Mouse (Mus musculus): ENCODE results near the gene Ptma. TPM values are rescaled to one million over a fixed set of nuclear protein-coding genes. Genes with fewer than 3 reads are reported as not detected.

The Ptma gene
- polyA plus RNA-seq, 1 experiment from 2014 or later: 1,165 TPM

DNA sequence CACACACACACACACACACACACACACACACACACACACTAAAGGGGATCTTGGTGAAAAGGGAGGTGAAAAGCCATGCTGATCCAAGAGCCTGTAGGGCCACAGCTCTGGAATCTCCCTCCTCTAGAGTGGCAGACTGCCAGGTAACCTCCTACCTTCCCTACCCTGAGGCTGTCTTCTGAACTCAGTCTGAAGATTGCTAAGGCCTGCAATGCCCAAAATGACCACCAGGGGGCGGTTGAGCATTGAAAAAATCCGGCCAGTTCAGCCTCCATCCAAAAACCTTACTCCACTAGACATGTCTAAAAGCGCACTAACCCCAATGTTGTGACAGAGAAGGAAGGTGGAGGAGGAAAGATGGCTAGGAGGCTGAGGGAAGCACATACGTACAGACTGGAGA lies 25.0 kb upstream of the Ptma start:
- ATAC-seq: peak; percentile 0; the same call in 1 of the 2 replicates
- Histone ChIP-seq H3K27ac (ENCODE audit: low read depth, low read length) (peak overlapping the region; percentile 66), H3K4me3 (ENCODE audit: low read length) (no peak overlapping the region), H3K27me3 (replicated peaks; ENCODE audit: control insufficient read depth, insufficient read depth, low read length) (no peaks in the 10 kb centered on the region), H3K9me3 (ENCODE audit: control insufficient read depth, low read length) (no peaks in the 10 kb centered on the region), H3K4me1 (ENCODE audit: control insufficient read depth, insufficient read depth, low read depth, low read length) (peaks cover 43% of the 10 kb centered on the region), H3K9ac (ENCODE audit: low read depth, low read length) (0 out of 2 replicates have a peak overlapping the region, but pooled peaks have one; percentile 11), H3K36me3 (ENCODE audit: control insufficient read depth, insufficient read depth, low read length) (no peaks in the 10 kb centered on the region), H3K4me2 (ENCODE audit: low read length) (peak overlapping the region; percentile 30)
- 0% methylated on average over 4 of the region's 4 CpGs for WGBS

GRCm38 (mm10) chr1:86502221-86503048 lies 24.1 kb upstream of the Ptma start:
- H3K27ac ChIP-seq (ENCODE audit: low read depth, low read length): peak overlapping the region; percentile 66
- H3K4me2 ChIP-seq (ENCODE audit: low read length): peak overlapping the region; percentile 30
- H3K4me1 ChIP-seq (ENCODE audit: control insufficient read depth, insufficient read depth, low read depth, low read length): peaks cover 46% of the 10 kb centered on the region
- no peak for ATAC-seq
- H3K36me3 ChIP-seq (ENCODE audit: control insufficient read depth, insufficient read depth, low read length): no peaks in the 10 kb centered on the region
- 23% methylated on average over 11 of the region's 17 CpGs for WGBS
- no peak overlapping the region for H3K4me3 ChIP-seq (ENCODE audit: low read length)
- H3K27me3 ChIP-seq (replicated peaks; ENCODE audit: control insufficient read depth, insufficient read depth, low read length): no peaks in the 10 kb centered on the region
- peak overlapping the region; percentile 21; the same call in 1 of the 2 replicates for H3K9ac ChIP-seq (ENCODE audit: low read depth, low read length)
- H3K9me3 ChIP-seq (ENCODE audit: control insufficient read depth, low read length): no peaks in the 10 kb centered on the region

GRCm38 (mm10) chr1:86503165-86503747 lies 23.3 kb upstream of the Ptma start:
- WGBS: 15% methylated on average over 16 of the region's 16 CpGs
- no peaks in the 10 kb centered on the region for H3K36me3 ChIP-seq (ENCODE audit: control insufficient read depth, insufficient read depth, low read length)
- H3K27ac ChIP-seq (ENCODE audit: low read depth, low read length): peak overlapping the region; percentile 89
- H3K27me3 ChIP-seq (replicated peaks; ENCODE audit: control insufficient read depth, insufficient read depth, low read length): no peaks in the 10 kb centered on the region
- peak overlapping the region; percentile 69 for H3K9ac ChIP-seq (ENCODE audit: low read depth, low read length)
- ATAC-seq: peak; percentile 1; the same call in 1 of the 2 replicates
- H3K4me3 ChIP-seq (ENCODE audit: low read length): peak overlapping the region; percentile 44
- peak overlapping the region; percentile 62 for H3K4me2 ChIP-seq (ENCODE audit: low read length)
- no peaks in the 10 kb centered on the region for H3K9me3 ChIP-seq (ENCODE audit: control insufficient read depth, low read length)
- H3K4me1 ChIP-seq (ENCODE audit: control insufficient read depth, insufficient read depth, low read depth, low read length): peaks cover 46% of the 10 kb centered on the region

DNA sequence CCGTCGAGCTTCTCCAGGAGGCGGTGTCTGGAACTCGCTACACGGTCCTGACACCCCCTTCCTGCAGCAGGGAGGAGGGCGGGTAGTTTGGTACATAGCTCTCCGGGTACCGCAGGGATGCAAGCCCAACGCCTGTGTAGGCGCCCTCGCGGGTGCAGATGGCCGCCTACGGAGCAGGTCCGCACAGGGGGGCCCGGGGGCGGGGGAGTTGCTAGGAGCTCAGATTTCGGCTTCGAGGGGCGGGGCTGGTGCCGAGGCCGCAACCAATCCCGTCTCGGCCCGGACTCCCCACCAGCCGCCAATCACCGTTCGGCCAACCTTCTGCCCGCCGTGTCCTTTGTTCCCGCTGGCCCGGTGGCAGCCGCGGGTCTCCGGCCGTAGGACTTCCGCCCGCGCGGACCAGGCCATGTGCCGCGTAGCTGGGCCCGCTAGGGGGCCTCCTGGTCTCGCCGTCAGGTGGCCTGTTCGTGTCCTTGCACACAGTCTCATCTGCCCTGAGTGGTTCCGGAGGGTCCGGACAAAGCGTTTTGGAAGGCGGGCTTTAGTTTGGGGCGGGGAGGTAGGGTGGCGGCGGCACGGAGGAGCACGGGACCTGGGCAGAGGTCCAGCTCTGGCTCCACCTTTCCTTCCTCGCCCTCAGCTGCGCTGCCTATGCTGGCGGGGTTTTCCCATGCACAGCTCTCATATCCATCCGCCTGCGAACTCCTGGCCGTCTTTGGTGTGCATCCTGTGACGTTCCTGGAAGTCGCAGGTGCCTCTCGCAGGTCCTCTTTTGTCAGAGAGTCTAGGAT lies 22.4 kb upstream of the Ptma start:
- Histone ChIP-seq H3K4me2 (ENCODE audit: low read length) (peak overlapping the region; percentile 62), H3K9ac (ENCODE audit: low read depth, low read length) (peak overlapping the region; percentile 69), H3K4me1 (ENCODE audit: control insufficient read depth, insufficient read depth, low read depth, low read length) (peaks cover 44% of the 10 kb centered on the region), H3K9me3 (ENCODE audit: control insufficient read depth, low read length) (no peaks in the 10 kb centered on the region), H3K36me3 (ENCODE audit: control insufficient read depth, insufficient read depth, low read length) (no peaks in the 10 kb centered on the region), H3K27ac (ENCODE audit: low read depth, low read length) (peak overlapping the region; percentile 89), H3K4me3 (ENCODE audit: low read length) (peak overlapping the region; percentile 44), H3K27me3 (replicated peaks; ENCODE audit: control insufficient read depth, insufficient read depth, low read length) (no peaks in the 10 kb centered on the region)
- ATAC-seq: peak; percentile 91
- under 1% methylated on average over 63 of the region's 64 CpGs for WGBS

DNA sequence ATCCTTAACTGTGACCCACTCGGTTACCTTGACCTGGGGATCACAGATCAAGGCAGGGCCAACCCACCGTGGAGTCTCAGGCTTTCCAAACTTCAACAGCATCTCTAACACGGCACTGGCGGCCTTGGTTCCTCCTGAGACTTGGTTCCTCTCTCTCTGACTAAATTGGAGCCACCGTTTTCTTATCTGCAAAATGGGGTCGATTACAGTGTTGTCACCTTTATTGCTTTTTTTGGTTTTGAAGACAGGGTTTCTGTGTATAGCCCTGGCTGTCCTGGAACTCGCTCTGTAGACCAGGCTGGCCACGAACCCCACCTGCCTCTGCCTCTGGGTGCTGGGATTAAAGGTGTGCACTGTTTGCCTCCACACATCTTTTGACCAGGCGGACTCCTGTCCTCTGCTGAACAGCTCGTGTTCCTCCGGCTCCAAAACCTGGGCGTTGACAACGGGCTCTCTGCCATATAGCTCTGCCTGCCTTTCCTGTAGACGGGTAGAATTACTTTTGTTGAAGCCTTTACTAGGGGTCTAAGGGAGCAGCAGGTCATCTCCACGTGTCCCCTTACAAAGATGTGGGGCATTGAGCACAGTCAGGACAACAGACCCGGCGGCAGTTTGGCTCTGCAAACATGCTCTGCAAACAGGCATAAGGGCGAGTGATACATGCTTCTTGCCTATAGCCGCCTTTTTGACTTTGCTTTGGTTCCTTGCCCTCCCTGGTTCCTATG lies 21.7 kb upstream of the Ptma start:
- no peaks in the 10 kb centered on the region for H3K36me3 ChIP-seq (ENCODE audit: control insufficient read depth, insufficient read depth, low read length)
- peak overlapping the region; percentile 62 for H3K4me2 ChIP-seq (ENCODE audit: low read length)
- no peak for ATAC-seq
- peak overlapping the region; percentile 69 for H3K9ac ChIP-seq (ENCODE audit: low read depth, low read length)
- H3K9me3 ChIP-seq (ENCODE audit: control insufficient read depth, low read length): no peaks in the 10 kb centered on the region
- peak overlapping the region; percentile 44 for H3K4me3 ChIP-seq (ENCODE audit: low read length)
- H3K4me1 ChIP-seq (ENCODE audit: control insufficient read depth, insufficient read depth, low read depth, low read length): peaks cover 44% of the 10 kb centered on the region
- no peaks in the 10 kb centered on the region for H3K27me3 ChIP-seq (replicated peaks; ENCODE audit: control insufficient read depth, insufficient read depth, low read length)
- 13% methylated on average over 19 of the region's 19 CpGs for WGBS
- peak overlapping the region; percentile 89 for H3K27ac ChIP-seq (ENCODE audit: low read depth, low read length)

GRCm38 (mm10) chr1:86505461-86505860 lies 21.1 kb upstream of the Ptma start:
- Histone ChIP-seq H3K27ac (ENCODE audit: low read depth, low read length) (peak overlapping the region; percentile 89), H3K27me3 (replicated peaks; ENCODE audit: control insufficient read depth, insufficient read depth, low read length) (no peaks in the 10 kb centered on the region), H3K9ac (ENCODE audit: low read depth, low read length) (peak overlapping the region; percentile 69), H3K36me3 (ENCODE audit: control insufficient read depth, insufficient read depth, low read length) (no peaks in the 10 kb centered on the region), H3K4me1 (ENCODE audit: control insufficient read depth, insufficient read depth, low read depth, low read length) (peaks cover 44% of the 10 kb centered on the region), H3K9me3 (ENCODE audit: control insufficient read depth, low read length) (no peaks in the 10 kb centered on the region), H3K4me2 (ENCODE audit: low read length) (peak overlapping the region; percentile 62), H3K4me3 (ENCODE audit: low read length) (no peak overlapping the region)
- 0% methylated on average over 1 of the region's 1 CpGs for WGBS
- no peak for ATAC-seq

GRCm38 (mm10) chr1:86506420-86506819 lies 20.1 kb upstream of the Ptma start:
- H3K9me3 ChIP-seq (ENCODE audit: control insufficient read depth, low read length): no peaks in the 10 kb centered on the region
- H3K4me1 ChIP-seq (ENCODE audit: control insufficient read depth, insufficient read depth, low read depth, low read length): peaks cover 38% of the 10 kb centered on the region
- no peak overlapping the region for H3K4me3 ChIP-seq (ENCODE audit: low read length)
- 54% methylated on average over 5 of the region's 5 CpGs for WGBS
- ATAC-seq: no peak
- no peaks in the 10 kb centered on the region for H3K27me3 ChIP-seq (replicated peaks; ENCODE audit: control insufficient read depth, insufficient read depth, low read length)
- H3K9ac ChIP-seq (ENCODE audit: low read depth, low read length): peak overlapping the region; percentile 33; the same call in 1 of the 2 replicates
- H3K27ac ChIP-seq (ENCODE audit: low read depth, low read length): peak overlapping the region; percentile 50
- no peaks in the 10 kb centered on the region for H3K36me3 ChIP-seq (ENCODE audit: control insufficient read depth, insufficient read depth, low read length)
- no peak overlapping the region for H3K4me2 ChIP-seq (ENCODE audit: low read length)

GRCm38 (mm10) chr1:86507866-86508265 lies 18.7 kb upstream of the Ptma start:
- WGBS: 91% methylated on average over 5 of the region's 5 CpGs
- peak overlapping the region; percentile 8; the same call in 1 of the 2 replicates for H3K9ac ChIP-seq (ENCODE audit: low read depth, low read length)

More at GRCm38 (mm10) chr1:86507866-86508265, 18.7 kb upstream of the Ptma start:
- Histone ChIP-seq H3K27ac (ENCODE audit: low read depth, low read length) (no peak overlapping the region), H3K36me3 (ENCODE audit: control insufficient read depth, insufficient read depth, low read length) (no peaks in the 10 kb centered on the region), H3K27me3 (replicated peaks; ENCODE audit: control insufficient read depth, insufficient read depth, low read length) (no peaks in the 10 kb centered on the region), H3K4me2 (ENCODE audit: low read length) (no peak overlapping the region), H3K9me3 (ENCODE audit: control insufficient read depth, low read length) (no peaks in the 10 kb centered on the region), H3K4me3 (ENCODE audit: low read length) (no peak overlapping the region), H3K4me1 (ENCODE audit: control insufficient read depth, insufficient read depth, low read depth, low read length) (peaks cover 29% of the 10 kb centered on the region)
- ATAC-seq: no peak

Data from hindbrain, embryonic 16.5 days (tissue).